Mouse (Mus musculus) spleen, adult 2 months (tissue): ENCODE measurements around the gene Muc20.

ENCODE experiments used
- CTCF ChIP-seq: fragments of 200-500 bp; IDR thresholded peaks from 2 replicates; pipeline ENCODE4 v1.5.1; 2011; ENCODE audit warnings: mild to moderate bottlenecking, inconsistent platforms; ENCODE audit not compliant: insufficient read depth, insufficient read length, insufficient replicate concordance; ENCODE audit errors: extremely low read depth
- POLR2A ChIP-seq: fragments of 200-500 bp; IDR thresholded peaks from 2 replicates; pipeline ENCODE4 v1.6.1; 2011; ENCODE audit warnings: low read depth, low read length, inconsistent platforms

GRCm38 (mm10) chr16:32813771-32814170, 16.5 kb upstream of the Muc20 start:
- no peak for TF ChIP-seq CTCF
- no peak for TF ChIP-seq POLR2A
